Mouse (Mus musculus) neural tube, embryonic 12.5 days (tissue): ENCODE results near the gene Ugt1a6a. TPM values are rescaled to one million over a fixed set of nuclear protein-coding genes. Genes with fewer than 3 reads are reported as not detected.
"Not testable (repeated sequence)": the region's sequence is repeated elsewhere in the genome, so short reads cannot be mapped to it uniquely, and the experiment has no call there.

ENCODE experiments used
- ATAC-seq: fragments of 200-750 bp; cut with Nextera tagmentation; 2 replicates; pipeline ENCODE4 v1.8.0; 2017; ENCODE audit warnings: low read depth, mild to moderate bottlenecking, moderate TSS enrichment, moderate library complexity; ENCODE audit not compliant: low FRiP score
- H3K27ac ChIP-seq: fragments of 300-500 bp; sonication (generic); 2 replicates; pipeline ENCODE4 v1.5.1; 2016
- H3K27me3 ChIP-seq: fragments of 300-500 bp; sonication (generic); replicated peaks from 2 replicates; pipeline ENCODE4 v1.6.1; 2016; ENCODE audit warnings: mild to moderate bottlenecking
- H3K36me3 ChIP-seq: fragments of 300-500 bp; sonication (generic); 2 replicates; pipeline ENCODE4 v1.6.1; 2016; ENCODE audit warnings: mild to moderate bottlenecking
- H3K4me1 ChIP-seq: fragments of 300-500 bp; sonication (generic); 2 replicates; pipeline ENCODE4 v1.6.1; 2016
- H3K4me2 ChIP-seq: fragments of 300-500 bp; sonication (generic); replicated peaks from 2 replicates; pipeline ENCODE4 v1.6.1; 2016; ENCODE audit warnings: mild to moderate bottlenecking
- H3K4me3 ChIP-seq: fragments of 300-500 bp; sonication (generic); 2 replicates; pipeline ENCODE4 v1.5.1; 2016
- H3K9ac ChIP-seq: fragments of 300-500 bp; sonication (generic); 2 replicates; pipeline ENCODE4 v1.6.1; 2016; ENCODE audit warnings: mild to moderate bottlenecking
- H3K9me3 ChIP-seq: fragments of 300-500 bp; sonication (generic); 2 replicates; pipeline ENCODE4 v1.6.1; 2016; ENCODE audit warnings: mild to moderate bottlenecking
- WGBS: fragments of 180-500 bp; shearing (Covaris S2); methylation state at CpG from one replicate; pipeline ENCODE4 v1.1.7; 2016; 5-methylcytosine and 5-hydroxymethylcytosine counted together
- polyA plus RNA-seq: library from polyadenylated mRNA; unstranded; fragments of >200 nt; fragmentation: Nextera tagmentation; extraction: Ambion mirVana; gene quantifications from 2 replicates; pipeline ENCODE4 v1.2.1, GENCODE M21; 2016

Ugt1a6a gene
- polyA plus RNA-seq, 1 experiment from 2014 or later: 0.65 TPM

- WGBS: 43% methylated on average over 3 of the region's 3 CpGs
These were observed 83.0 kb downstream of the Ugt1a6a start for GRCm38 (mm10) chr1:88217576-88217975.

GRCm38 (mm10) chr1:88218051-88218450, 83.4 kb downstream of the Ugt1a6a start:
- H3K4me2 ChIP-seq: no peak overlapping the region
- ATAC-seq: no peak
- no peak overlapping the region for H3K9ac ChIP-seq
- no peaks in the 10 kb centered on the region for H3K4me1 ChIP-seq
- no peaks in the 10 kb centered on the region for H3K27me3 ChIP-seq
- H3K27ac ChIP-seq: no peak overlapping the region
- H3K4me3 ChIP-seq: no peak overlapping the region
- no peaks in the 10 kb centered on the region for H3K36me3 ChIP-seq
- peaks cover 46% of the 10 kb centered on the region for H3K9me3 ChIP-seq
- WGBS: 77% methylated on average over 9 of the region's 9 CpGs

More at GRCm38 (mm10) chr1:88217576-88217975, 83.0 kb downstream of the Ugt1a6a start:
- ATAC-seq: no peak
- H3K27me3 ChIP-seq: no peaks in the 10 kb centered on the region
- H3K4me2 ChIP-seq: no peak overlapping the region
- H3K36me3 ChIP-seq: no peaks in the 10 kb centered on the region
- peaks cover 50% of the 10 kb centered on the region for H3K9me3 ChIP-seq
- H3K4me1 ChIP-seq: no peaks in the 10 kb centered on the region
- H3K4me3 ChIP-seq: no peak overlapping the region
- no peak overlapping the region for H3K27ac ChIP-seq
- no peak overlapping the region for H3K9ac ChIP-seq

GRCm38 (mm10) chr1:88218591-88218990, 84.0 kb downstream of the Ugt1a6a start:
- no peak overlapping the region for H3K27ac ChIP-seq
- no peak overlapping the region for H3K4me3 ChIP-seq
- ATAC-seq: no peak
- no peak overlapping the region for H3K9ac ChIP-seq
- H3K9me3 ChIP-seq: peaks cover 40% of the 10 kb centered on the region
- H3K36me3 ChIP-seq: no peaks in the 10 kb centered on the region
- no peak overlapping the region for H3K4me2 ChIP-seq
- WGBS: 51% methylated on average over 4 of the region's 4 CpGs
- H3K27me3 ChIP-seq: no peaks in the 10 kb centered on the region
- no peaks in the 10 kb centered on the region for H3K4me1 ChIP-seq

GRCm38 (mm10) chr1:88219054-88219453, 84.4 kb downstream of the Ugt1a6a start:
- H3K4me1 ChIP-seq: no peaks in the 10 kb centered on the region
- no peak overlapping the region for H3K27ac ChIP-seq
- 19% methylated on average over 1 of the region's 1 CpGs for WGBS
- H3K9ac ChIP-seq: no peak overlapping the region
- no peaks in the 10 kb centered on the region for H3K36me3 ChIP-seq
- no peak overlapping the region for H3K4me2 ChIP-seq
- H3K9me3 ChIP-seq: peaks cover 36% of the 10 kb centered on the region
- H3K27me3 ChIP-seq: no peaks in the 10 kb centered on the region
- H3K4me3 ChIP-seq: no peak overlapping the region
- ATAC-seq: no peak

GRCm38 (mm10) chr1:88220336-88220735, 85.7 kb downstream of the Ugt1a6a start:
- H3K4me1 ChIP-seq: no peaks in the 10 kb centered on the region
- H3K4me2 ChIP-seq: no peak overlapping the region
- ATAC-seq: no peak
- H3K9me3 ChIP-seq: peaks cover 26% of the 10 kb centered on the region
- no peak overlapping the region for H3K9ac ChIP-seq
- no peak overlapping the region for H3K27ac ChIP-seq
- no peak overlapping the region for H3K4me3 ChIP-seq
- H3K27me3 ChIP-seq: no peaks in the 10 kb centered on the region
- H3K36me3 ChIP-seq: no peaks in the 10 kb centered on the region

- Histone ChIP-seq H3K9ac (no peak overlapping the region), H3K36me3 (no peaks in the 10 kb centered on the region), H3K27me3 (no peaks in the 10 kb centered on the region), H3K4me3 (no peak overlapping the region), H3K27ac (no peak overlapping the region), H3K4me1 (no peaks in the 10 kb centered on the region), H3K4me2 (no peak overlapping the region), H3K9me3 (peaks cover 27% of the 10 kb centered on the region)
- no peak for ATAC-seq
- 49% methylated on average over 2 of the region's 2 CpGs for WGBS
These were observed 87.6 kb downstream of the Ugt1a6a start for GRCm38 (mm10) chr1:88222216-88222615.

- not testable (repeated sequence) for H3K36me3 ChIP-seq, H3K27me3 ChIP-seq, H3K9ac ChIP-seq, H3K4me3 ChIP-seq, H3K4me2 ChIP-seq, ATAC-seq, H3K4me1 ChIP-seq, H3K27ac ChIP-seq
- H3K9me3 ChIP-seq: peaks cover 31% of the 10 kb centered on the region
These were observed 88.5 kb downstream of the Ugt1a6a start for GRCm38 (mm10) chr1:88223011-88223515.

GRCm38 (mm10) chr1:88223591-88223990, 89.0 kb downstream of the Ugt1a6a start:
- Histone ChIP-seq H3K9me3 (peaks cover 36% of the 10 kb centered on the region), H3K4me2 (no peak overlapping the region), H3K4me1 (no peaks in the 10 kb centered on the region), H3K4me3 (no peak overlapping the region), H3K9ac (no peak overlapping the region), H3K27me3 (no peaks in the 10 kb centered on the region), H3K36me3 (no peaks in the 10 kb centered on the region), H3K27ac (no peak overlapping the region)
- no peak for ATAC-seq
- 58% methylated on average over 1 of the region's 1 CpGs for WGBS

- 72% methylated on average over 2 of the region's 2 CpGs for WGBS
- no peaks in the 10 kb centered on the region for H3K4me1 ChIP-seq
- H3K9ac ChIP-seq: no peak overlapping the region
- H3K27me3 ChIP-seq: no peaks in the 10 kb centered on the region
- H3K9me3 ChIP-seq: peaks cover 42% of the 10 kb centered on the region
- H3K36me3 ChIP-seq: no peaks in the 10 kb centered on the region
- no peak for ATAC-seq
- no peak overlapping the region for H3K27ac ChIP-seq
- no peak overlapping the region for H3K4me3 ChIP-seq
- H3K4me2 ChIP-seq: no peak overlapping the region
These were observed 89.6 kb downstream of the Ugt1a6a start for GRCm38 (mm10) chr1:88224029-88224776.

GRCm38 (mm10) chr1:88225301-88225700, 90.7 kb downstream of the Ugt1a6a start:
- peaks cover 53% of the 10 kb centered on the region for H3K9me3 ChIP-seq
- H3K9ac ChIP-seq, H3K4me3 ChIP-seq, H3K4me2 ChIP-seq, H3K4me1 ChIP-seq, H3K36me3 ChIP-seq, H3K27ac ChIP-seq, ATAC-seq, H3K27me3 ChIP-seq: not testable (repeated sequence)
- WGBS: 36% methylated on average over 2 of the region's 2 CpGs

- Histone ChIP-seq H3K4me2 (no peak overlapping the region), H3K27me3 (no peaks in the 10 kb centered on the region), H3K4me1 (no peaks in the 10 kb centered on the region), H3K4me3 (no peak overlapping the region), H3K9ac (no peak overlapping the region), H3K36me3 (no peaks in the 10 kb centered on the region), H3K27ac (no peak overlapping the region), H3K9me3 (peaks cover 57% of the 10 kb centered on the region)
- ATAC-seq: no peak
These were observed 91.1 kb downstream of the Ugt1a6a start for GRCm38 (mm10) chr1:88225741-88226140.

GRCm38 (mm10) chr1:88226670-88227379, 92.2 kb downstream of the Ugt1a6a start, which contains the start of gene Mroh2a:
Mroh2a (plus strand) TSS chr1:88226986.
- Histone ChIP-seq H3K9me3 (peaks cover 68% of the 10 kb centered on the region), H3K27ac (no peak within 1 kb of the TSS), H3K27me3 (no peaks in the 10 kb centered on the region), H3K4me3 (no peak within 1 kb of the TSS), H3K4me1 (no peaks in the 10 kb centered on the region), H3K36me3 (no peaks in the 10 kb centered on the region), H3K9ac (no peak within 1 kb of the TSS), H3K4me2 (no peak within 1 kb of the TSS)
- WGBS: 55% methylated on average over 5 of the region's 5 CpGs
- no peak for ATAC-seq
